ENCODE assay signal across 7 mouse cellular contexts in genomic region chr11:102739278-102739966, GRCm38 (mm10). TPM values are rescaled to one million over a fixed set of nuclear protein-coding genes. Genes with fewer than 3 reads are reported as not detected.
A peak's percentile ranks its signal among the peaks of the same experiment; 100 is the strongest.
DNase-seq lines count a peak whose midpoint lies in the region; ATAC-seq and TF ChIP-seq lines count a peak whose summit lies in the region.

No protein-coding gene starts in this region.

- 4% methylated on average over 20 of the region's 20 CpGs for WGBS in forebrain, embryonic 10.5 days
- WGBS in hindbrain, embryonic 16.5 days = 4% methylated on average over 20 of the region's 20 CpGs

- H3K4me2 ChIP-seq in hindbrain, embryonic 16.5 days (ENCODE audit: low read length) = peak overlapping the region; percentile 56

- TF ChIP-seq CTCF in bone marrow macrophage, adult 2 months (IDR thresholded peaks at IDR 0.05; ENCODE audit: low read depth, low read length) = peak; percentile 7; the same call in 1 of the 2 replicates

- H3K4me3 ChIP-seq in bone marrow macrophage, adult 2 months (ENCODE audit: insufficient read depth, low read length) = no peak overlapping the region
- H3K4me3 ChIP-seq in forebrain, embryonic 10.5 days = peak overlapping the region; percentile 49
- H3K4me3 ChIP-seq in hindbrain, embryonic 16.5 days (ENCODE audit: low read length) = peak overlapping the region; percentile 14

- H3K4me1 ChIP-seq in bone marrow macrophage, adult 2 months (ENCODE audit: control insufficient read depth, insufficient read depth, low read length) = no peaks in the 10 kb centered on the region
- peaks cover 34% of the 10 kb centered on the region for H3K4me1 ChIP-seq in forebrain, embryonic 10.5 days
- H3K4me1 ChIP-seq in hindbrain, embryonic 16.5 days (ENCODE audit: control insufficient read depth, insufficient read depth, low read depth, low read length) = peaks cover 16% of the 10 kb centered on the region

- H3K27me3 ChIP-seq in forebrain, embryonic 10.5 days (ENCODE audit: poor library complexity, severe bottlenecking) = peaks cover 56% of the 10 kb centered on the region
- no peaks in the 10 kb centered on the region for H3K27me3 ChIP-seq in hindbrain, embryonic 16.5 days (replicated peaks; ENCODE audit: control insufficient read depth, insufficient read depth, low read length)

- no peaks in the 10 kb centered on the region for H3K36me3 ChIP-seq in forebrain, embryonic 10.5 days (replicated peaks)
- no peaks in the 10 kb centered on the region for H3K36me3 ChIP-seq in hindbrain, embryonic 16.5 days (ENCODE audit: control insufficient read depth, insufficient read depth, low read length)

- peak; percentile 93 for DNase-seq in ES-CJ7 (ENCODE audit: low read depth, low spot score)
- DNase-seq in forebrain, embryonic 10.5 days (ENCODE audit: extremely low spot score, low spot score) = peak; percentile 57
- DNase-seq in left cerebral cortex, adult 9 months (ENCODE audit: low spot score in 2 of 2) = peak; percentile 36 to 84
- peak; percentile 59 to 75 for DNase-seq in right cerebral cortex, postnatal 36 days (ENCODE audit: low spot score in 2 of 2)

- no peak for TF ChIP-seq POLR2A in bone marrow macrophage, adult 2 months (IDR thresholded peaks at IDR 0.05; ENCODE audit: borderline replicate concordance, low read depth, low read length)

- H3K27ac ChIP-seq in bone marrow macrophage, adult 2 months (ENCODE audit: insufficient read depth, low read depth, low read length) = no peak overlapping the region
- peak overlapping the region; percentile 56 for H3K27ac ChIP-seq in forebrain, embryonic 10.5 days
- peak overlapping the region; percentile 60 for H3K27ac ChIP-seq in hindbrain, embryonic 16.5 days (ENCODE audit: low read depth, low read length)

- H3K9me3 ChIP-seq in forebrain, embryonic 10.5 days = no peaks in the 10 kb centered on the region
- no peaks in the 10 kb centered on the region for H3K9me3 ChIP-seq in hindbrain, embryonic 16.5 days (ENCODE audit: control insufficient read depth, low read length)

- peak; percentile 87 for ATAC-seq in hindbrain, embryonic 16.5 days
- peak; percentile 79 for ATAC-seq in megakaryocyte progenitor cell, adult 5-6 weeks (replicated peaks; ENCODE audit: poor library complexity)

- H3K9ac ChIP-seq in hindbrain, embryonic 16.5 days (ENCODE audit: low read depth, low read length) = peak overlapping the region; percentile 58

RNA-seq across cellular contexts. Expression of gene Adam11, which starts 21.8 kb away (rescaled TPM):
- not detected in 2 replicates for polyA plus RNA-seq in bone marrow macrophage, adult 2 months (2012; ENCODE audit: insufficient read depth, insufficient read length, missing spikeins)
- polyA plus RNA-seq in forebrain, embryonic 10.5 days (2016; fragmentation: Nextera tagmentation; extraction: Ambion mirVana) = 11.7 and 13.2 TPM in 2 replicates
- 23.6 and 27.7 TPM in 2 replicates for polyA plus RNA-seq in hindbrain, embryonic 16.5 days (2015; fragmentation: Nextera tagmentation; extraction: Ambion mirVana)
- total RNA-seq in megakaryocyte progenitor cell, adult 5-6 weeks (2015) = 0.17 and 2.9 TPM in 2 replicates
- total RNA-seq in megakaryocyte progenitor cell, adult 5-6 weeks (2017) = 0.44 TPM in 1 of 2 replicates, not detected in the other

RNA-seq across cellular contexts. Expression of gene Ccdc43, which starts 41.8 kb away (rescaled TPM):
- polyA plus RNA-seq in bone marrow macrophage, adult 2 months (2012; ENCODE audit: insufficient read depth, insufficient read length, missing spikeins) = 28.9 and 30.5 TPM in 2 replicates
- 61.7 and 65.8 TPM in 2 replicates for polyA plus RNA-seq in forebrain, embryonic 10.5 days (2016; fragmentation: Nextera tagmentation; extraction: Ambion mirVana)
- 33.3 and 34.8 TPM in 2 replicates for polyA plus RNA-seq in hindbrain, embryonic 16.5 days (2015; fragmentation: Nextera tagmentation; extraction: Ambion mirVana)
- 25.5 and 28.9 TPM in 2 replicates for total RNA-seq in megakaryocyte progenitor cell, adult 5-6 weeks (2015)
- total RNA-seq in megakaryocyte progenitor cell, adult 5-6 weeks (2017) = 36.1 and 41.9 TPM in 2 replicates

Comparison
In these comparisons a context has a peak if more than half of its experiments do, and no peak if none do; other contexts are left out.
1. RNA of gene Adam11, which starts 21.8 kb away (polyA plus RNA-seq): 23.6 to 27.7 TPM in hindbrain, embryonic 16.5 days and 11.7 to 13.2 TPM in forebrain, embryonic 10.5 days; not detected in bone marrow macrophage, adult 2 months; every median in the first group is over 10 times any median in the second.
2. Peak in every context shown above with its lines, with median percentiles within 50 percentile points of each other: DNase-seq.